Mouse (Mus musculus): Measurements from ENCODE around the gene Esr1. TPM values are rescaled to one million over a fixed set of nuclear protein-coding genes. Genes with fewer than 3 reads are reported as not detected.

The Esr1 gene
- polyA plus RNA-seq, 1 experiment = 1.5 TPM

- 60% methylated on average over 1 of the region's 1 CpGs for WGBS
- no peak for DNase-seq
- H3K4me1 ChIP-seq (ENCODE audit: control insufficient read depth, insufficient read depth, low read length) = no peaks in the 10 kb centered on the region
- TF ChIP-seq CTCF (IDR thresholded peaks at IDR 0.05; ENCODE audit: insufficient read depth, low read length) (no peak), POLR2A (IDR thresholded peaks at IDR 0.05; ENCODE audit: borderline replicate concordance, extremely low read depth, low read depth, low read length) (no peak)
- no peak overlapping the region for H3K4me3 ChIP-seq (replicated peaks; ENCODE audit: extremely low read depth, low read depth, low read length)
Measured at GRCm38 (mm10) chr10:5017148-5017547, 405.8 kb downstream of the Esr1 start.

- 90% methylated on average over 4 of the region's 4 CpGs for WGBS
- no peak for DNase-seq
- Histone ChIP-seq H3K4me1 (ENCODE audit: control insufficient read depth, insufficient read depth, low read length) (no peaks in the 10 kb centered on the region), H3K4me3 (replicated peaks; ENCODE audit: extremely low read depth, low read depth, low read length) (no peak overlapping the region)
- TF ChIP-seq CTCF (IDR thresholded peaks at IDR 0.05; ENCODE audit: insufficient read depth, low read length) (no peak), POLR2A (IDR thresholded peaks at IDR 0.05; ENCODE audit: borderline replicate concordance, extremely low read depth, low read depth, low read length) (no peak)
Measured at GRCm38 (mm10) chr10:5025906-5026305, 414.5 kb downstream of the Esr1 start.

- WGBS = 92% methylated on average over 1 of the region's 1 CpGs
- Histone ChIP-seq H3K4me3 (replicated peaks; ENCODE audit: extremely low read depth, low read depth, low read length) (no peak overlapping the region), H3K4me1 (ENCODE audit: control insufficient read depth, insufficient read depth, low read length) (no peaks in the 10 kb centered on the region)
- no peak for TF ChIP-seq POLR2A (IDR thresholded peaks at IDR 0.05; ENCODE audit: borderline replicate concordance, extremely low read depth, low read depth, low read length)
- no peak for TF ChIP-seq CTCF (IDR thresholded peaks at IDR 0.05; ENCODE audit: insufficient read depth, low read length)
- no peak for DNase-seq
Measured at GRCm38 (mm10) chr10:5027208-5027607, 415.8 kb downstream of the Esr1 start.

DNA sequence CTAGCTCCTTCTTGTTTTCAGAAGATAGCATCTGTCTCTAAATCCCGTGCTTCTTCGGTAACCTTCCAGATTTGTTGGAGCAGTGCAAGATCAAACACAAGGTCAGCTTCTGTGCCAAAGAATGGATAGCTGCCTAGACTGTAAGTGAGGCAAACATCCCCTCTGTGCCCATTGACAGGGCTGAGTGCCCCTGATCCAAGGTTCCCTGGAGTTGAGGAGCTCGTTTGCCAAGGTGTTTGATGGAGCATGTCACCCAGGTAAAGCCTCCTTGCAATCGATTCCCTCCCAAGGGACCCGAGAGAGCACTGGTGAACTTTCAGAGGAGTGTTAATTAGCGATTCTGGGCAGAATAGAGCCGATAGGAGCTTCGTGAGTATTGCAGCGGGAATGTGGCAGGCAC, 416.9 kb downstream of the Esr1 start:
- WGBS = 85% methylated on average over 9 of the region's 9 CpGs
- H3K4me1 ChIP-seq (ENCODE audit: control insufficient read depth, insufficient read depth, low read length) = no peaks in the 10 kb centered on the region
- H3K4me3 ChIP-seq (replicated peaks; ENCODE audit: extremely low read depth, low read depth, low read length) = no peak overlapping the region
- no peak for DNase-seq
- no peak for TF ChIP-seq CTCF (IDR thresholded peaks at IDR 0.05; ENCODE audit: insufficient read depth, low read length)
- no peak for TF ChIP-seq POLR2A (IDR thresholded peaks at IDR 0.05; ENCODE audit: borderline replicate concordance, extremely low read depth, low read depth, low read length)

DNA sequence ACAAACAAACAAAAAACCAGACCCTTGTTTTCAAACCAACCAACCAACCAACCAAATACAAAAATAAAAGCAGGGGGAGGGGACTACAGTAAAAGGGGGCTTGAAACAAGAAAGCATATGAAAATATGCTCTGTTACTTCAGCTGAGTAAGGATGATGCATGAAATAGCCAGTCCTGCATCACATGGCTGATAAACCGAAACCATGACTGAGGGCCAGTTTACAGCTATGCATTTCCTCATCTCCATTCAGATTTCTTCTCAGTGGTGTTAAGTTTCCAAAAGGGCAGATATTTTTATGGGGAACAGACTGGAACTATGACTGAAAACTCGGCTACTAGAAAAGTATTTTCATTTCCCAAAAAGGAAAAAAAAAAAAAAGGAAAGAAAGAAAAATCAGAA, 417.8 kb downstream of the Esr1 start:
- no peak for DNase-seq
- no peak overlapping the region for H3K4me3 ChIP-seq (replicated peaks; ENCODE audit: extremely low read depth, low read depth, low read length)

GRCm38 (mm10) chr10:5029883-5030282, 418.5 kb downstream of the Esr1 start:
- Histone ChIP-seq H3K4me1 (ENCODE audit: control insufficient read depth, insufficient read depth, low read length) (no peaks in the 10 kb centered on the region), H3K4me3 (replicated peaks; ENCODE audit: extremely low read depth, low read depth, low read length) (no peak overlapping the region)
- TF ChIP-seq CTCF (IDR thresholded peaks at IDR 0.05; ENCODE audit: insufficient read depth, low read length) (no peak), POLR2A (IDR thresholded peaks at IDR 0.05; ENCODE audit: borderline replicate concordance, extremely low read depth, low read depth, low read length) (no peak)
- 91% methylated on average over 1 of the region's 1 CpGs for WGBS
- DNase-seq = no peak

More for the DNA sequence above, 417.8 kb downstream of the Esr1 start:
- WGBS = 79% methylated on average over 2 of the region's 2 CpGs
- TF ChIP-seq POLR2A (IDR thresholded peaks at IDR 0.05; ENCODE audit: borderline replicate concordance, extremely low read depth, low read depth, low read length) (no peak), CTCF (IDR thresholded peaks at IDR 0.05; ENCODE audit: insufficient read depth, low read length) (no peak)
- H3K4me1 ChIP-seq (ENCODE audit: control insufficient read depth, insufficient read depth, low read length) = no peaks in the 10 kb centered on the region

DNA sequence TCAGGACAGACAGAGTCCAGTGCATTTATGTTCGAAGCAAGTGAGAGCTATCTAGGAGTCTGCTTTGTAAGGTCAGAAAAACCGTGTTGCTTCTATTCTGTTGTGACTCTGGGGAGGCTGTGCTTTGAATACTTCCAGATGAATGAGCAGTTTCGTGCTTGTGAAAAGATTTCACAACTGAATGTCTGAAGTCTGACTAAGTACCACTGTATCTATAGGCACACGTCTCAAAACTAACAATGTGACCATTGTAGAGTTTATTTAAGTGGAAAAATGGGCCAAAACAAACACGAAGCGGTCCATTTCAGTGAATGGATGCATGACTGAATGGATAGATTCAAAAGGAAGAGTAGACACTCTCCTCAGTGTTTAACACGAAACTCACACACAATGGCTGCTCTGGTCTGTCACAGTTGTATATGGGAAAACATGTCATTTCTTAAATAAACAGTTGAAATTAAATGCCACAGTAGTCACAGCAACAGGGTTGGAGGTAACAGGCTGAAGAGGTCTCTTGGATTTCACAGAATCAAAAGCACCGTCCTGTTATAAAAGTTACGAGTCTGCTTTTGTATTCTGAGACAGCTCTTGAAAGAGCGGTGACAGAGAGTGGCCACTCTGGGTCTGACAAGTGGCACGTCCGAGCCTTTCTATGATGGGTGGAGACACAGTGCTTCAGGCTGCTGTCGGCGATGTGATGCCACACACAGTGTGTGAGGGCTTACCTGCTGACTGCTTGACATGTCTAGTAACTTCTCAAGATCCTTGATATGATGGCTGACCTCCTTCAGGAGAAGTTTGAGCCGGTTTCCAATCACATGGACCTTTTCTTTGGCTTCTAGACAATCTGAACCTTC, 421.0 kb downstream of the Esr1 start:
- DNase-seq = no peak
- H3K4me1 ChIP-seq (ENCODE audit: control insufficient read depth, insufficient read depth, low read length) = no peaks in the 10 kb centered on the region
- TF ChIP-seq CTCF (IDR thresholded peaks at IDR 0.05; ENCODE audit: insufficient read depth, low read length) (no peak), POLR2A (IDR thresholded peaks at IDR 0.05; ENCODE audit: borderline replicate concordance, extremely low read depth, low read depth, low read length) (no peak)
- 67% methylated on average over 15 of the region's 15 CpGs for WGBS
- H3K4me3 ChIP-seq (replicated peaks; ENCODE audit: extremely low read depth, low read depth, low read length) = no peak overlapping the region

DNA sequence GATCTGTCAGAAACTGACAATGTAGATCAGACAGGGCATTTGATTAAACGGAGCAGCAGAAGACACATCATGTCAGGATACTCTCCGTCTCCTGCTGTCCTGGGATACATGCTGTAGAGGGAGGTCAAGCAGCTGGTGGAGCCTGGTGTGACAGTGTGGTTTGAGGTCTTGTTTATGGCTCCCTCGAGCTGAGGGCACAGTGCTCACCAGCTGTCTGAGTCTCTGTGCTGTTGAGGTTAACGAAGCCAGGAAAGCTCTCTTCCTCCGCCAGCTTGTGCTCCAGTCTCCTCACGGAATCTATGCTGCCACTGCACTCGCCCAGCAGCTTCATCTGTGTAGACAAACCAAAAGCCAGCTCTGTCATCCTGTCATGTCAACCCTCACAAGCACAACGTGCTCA, 429.9 kb downstream of the Esr1 start:
- Histone ChIP-seq H3K4me1 (ENCODE audit: control insufficient read depth, insufficient read depth, low read length) (no peaks in the 10 kb centered on the region; the same call in 1 of the 2 replicates), H3K4me3 (replicated peaks; ENCODE audit: extremely low read depth, low read depth, low read length) (no peak overlapping the region)
- no peak for TF ChIP-seq POLR2A (IDR thresholded peaks at IDR 0.05; ENCODE audit: borderline replicate concordance, extremely low read depth, low read depth, low read length)
- no peak for TF ChIP-seq CTCF (IDR thresholded peaks at IDR 0.05; ENCODE audit: insufficient read depth, low read length)
- WGBS = 70% methylated on average over 8 of the region's 8 CpGs
- DNase-seq = no peak

DNA sequence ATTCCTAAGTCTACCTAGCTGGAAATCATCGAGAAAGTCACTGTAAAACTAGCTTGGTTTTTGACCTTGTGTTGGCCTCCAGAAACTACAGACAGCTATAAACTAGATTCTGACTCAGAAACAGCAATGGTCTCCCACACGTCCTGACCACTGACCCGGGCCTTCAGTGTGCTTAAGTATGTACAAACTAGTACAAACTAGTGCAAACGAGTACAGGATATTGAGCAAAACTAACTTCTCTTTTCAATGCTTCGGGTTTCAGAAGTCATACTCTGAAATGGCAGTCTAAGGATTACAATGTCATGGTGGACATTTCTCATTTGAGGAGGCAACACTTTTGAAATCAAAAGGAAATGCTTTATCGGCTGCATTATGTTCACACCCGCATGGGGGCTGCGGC, 433.1 kb downstream of the Esr1 start:
- DNase-seq = no peak
- WGBS = 84% methylated on average over 8 of the region's 8 CpGs
- H3K4me3 ChIP-seq (replicated peaks; ENCODE audit: extremely low read depth, low read depth, low read length) = no peak overlapping the region
- no peaks in the 10 kb centered on the region; the same call in 1 of the 2 replicates for H3K4me1 ChIP-seq (ENCODE audit: control insufficient read depth, insufficient read depth, low read length)
- TF ChIP-seq POLR2A (IDR thresholded peaks at IDR 0.05; ENCODE audit: borderline replicate concordance, extremely low read depth, low read depth, low read length) (no peak), CTCF (IDR thresholded peaks at IDR 0.05; ENCODE audit: insufficient read depth, low read length) (no peak)

DNA sequence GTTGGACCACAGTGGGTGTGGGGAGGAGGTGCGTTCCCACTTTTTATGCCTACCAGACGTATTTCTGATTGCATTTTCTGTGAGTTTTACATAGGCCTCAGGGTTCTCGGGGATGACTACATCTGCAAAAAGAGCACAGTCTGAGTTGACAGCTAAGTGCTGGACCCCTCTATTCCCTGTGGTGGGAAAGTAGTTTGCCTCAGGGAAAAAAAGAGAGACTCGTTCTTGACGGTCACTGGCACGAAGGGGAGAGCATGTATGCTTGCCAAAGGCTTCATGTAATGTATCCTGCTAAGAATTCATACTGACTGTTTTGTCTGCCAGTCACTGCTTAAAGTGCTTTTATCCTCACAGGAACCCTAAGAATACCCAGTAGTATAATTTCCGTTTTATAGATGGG, 433.8 kb downstream of the Esr1 start:
- no peak for DNase-seq
- Histone ChIP-seq H3K4me3 (replicated peaks; ENCODE audit: extremely low read depth, low read depth, low read length) (no peak overlapping the region), H3K4me1 (ENCODE audit: control insufficient read depth, insufficient read depth, low read length) (no peaks in the 10 kb centered on the region; the same call in 1 of the 2 replicates)
- 78% methylated on average over 7 of the region's 7 CpGs for WGBS
- TF ChIP-seq POLR2A (IDR thresholded peaks at IDR 0.05; ENCODE audit: borderline replicate concordance, extremely low read depth, low read depth, low read length) = no peak
- TF ChIP-seq CTCF (IDR thresholded peaks at IDR 0.05; ENCODE audit: insufficient read depth, low read length) = no peak
